Mouse (Mus musculus): ENCODE data around the gene Ap2a1.

The Ap2a1 gene

GRCm38 (mm10) chr7:44929204-44930151, at the start of gene Ap2a1:
Gene Ap2a1 (minus strand): TSS chr7:44929496.
- no peak; the same call in 1 of the 2 replicates for TF ChIP-seq GATA4 (IDR thresholded peaks at IDR 0.05; ENCODE audit: insufficient replicate concordance, low read length)

GRCm38 (mm10) chr7:44978300-44978699, 49.0 kb upstream of the Ap2a1 start:
- no peak for TF ChIP-seq GATA4 (IDR thresholded peaks at IDR 0.05; ENCODE audit: insufficient replicate concordance, low read length)

GRCm38 (mm10) chr7:44975117-44975419, 45.8 kb upstream of the Ap2a1 start:
- no peak for TF ChIP-seq GATA4 (IDR thresholded peaks at IDR 0.05; ENCODE audit: insufficient replicate concordance, low read length)

- TF ChIP-seq GATA4 (IDR thresholded peaks at IDR 0.05; ENCODE audit: insufficient replicate concordance, low read length), result no peak
These were observed 45.3 kb upstream of the Ap2a1 start, which contains the start of gene Cpt1c for GRCm38 (mm10) chr7:44974383-44975116. Gene Cpt1c (minus strand): TSS chr7:44974851.

GRCm38 (mm10) chr7:44973415-44974130, 44.3 kb upstream of the Ap2a1 start:
- no peak for TF ChIP-seq GATA4 (IDR thresholded peaks at IDR 0.05; ENCODE audit: insufficient replicate concordance, low read length)

GRCm38 (mm10) chr7:44971142-44971541, 41.8 kb upstream of the Ap2a1 start:
- TF ChIP-seq GATA4 (IDR thresholded peaks at IDR 0.05; ENCODE audit: insufficient replicate concordance, low read length), result no peak

GRCm38 (mm10) chr7:44970231-44970691, 41.0 kb upstream of the Ap2a1 start:
- TF ChIP-seq GATA4 (IDR thresholded peaks at IDR 0.05; ENCODE audit: insufficient replicate concordance, low read length), result no peak

GRCm38 (mm10) chr7:44966638-44967037, 37.3 kb upstream of the Ap2a1 start:
- TF ChIP-seq GATA4 (IDR thresholded peaks at IDR 0.05; ENCODE audit: insufficient replicate concordance, low read length), result no peak

- TF ChIP-seq GATA4 (IDR thresholded peaks at IDR 0.05; ENCODE audit: insufficient replicate concordance, low read length), result no peak
These were observed 36.7 kb upstream of the Ap2a1 start for GRCm38 (mm10) chr7:44965975-44966374.

GRCm38 (mm10) chr7:44964990-44965389, 35.7 kb upstream of the Ap2a1 start:
- TF ChIP-seq GATA4 (IDR thresholded peaks at IDR 0.05; ENCODE audit: insufficient replicate concordance, low read length), result no peak

- no peak for TF ChIP-seq GATA4 (IDR thresholded peaks at IDR 0.05; ENCODE audit: insufficient replicate concordance, low read length)
These were observed 33.5 kb upstream of the Ap2a1 start for GRCm38 (mm10) chr7:44962831-44963230.

GRCm38 (mm10) chr7:44962337-44962736, 33.0 kb upstream of the Ap2a1 start:
- no peak for TF ChIP-seq GATA4 (IDR thresholded peaks at IDR 0.05; ENCODE audit: insufficient replicate concordance, low read length)

GRCm38 (mm10) chr7:44960512-44960910, 31.2 kb upstream of the Ap2a1 start:
- TF ChIP-seq GATA4 (IDR thresholded peaks at IDR 0.05; ENCODE audit: insufficient replicate concordance, low read length), result no peak

GRCm38 (mm10) chr7:44959874-44960511, 30.7 kb upstream of the Ap2a1 start:
- TF ChIP-seq GATA4 (IDR thresholded peaks at IDR 0.05; ENCODE audit: insufficient replicate concordance, low read length), result no peak

GRCm38 (mm10) chr7:44959281-44959680, 30.0 kb upstream of the Ap2a1 start:
- no peak for TF ChIP-seq GATA4 (IDR thresholded peaks at IDR 0.05; ENCODE audit: insufficient replicate concordance, low read length)
